Mouse (Mus musculus): ENCODE results near the gene Ferd3l. TPM values are rescaled to one million over a fixed set of nuclear protein-coding genes. Genes with fewer than 3 reads are reported as not detected.

Ferd3l gene
- polyA plus RNA-seq, 1 experiment = not detected

DNA sequence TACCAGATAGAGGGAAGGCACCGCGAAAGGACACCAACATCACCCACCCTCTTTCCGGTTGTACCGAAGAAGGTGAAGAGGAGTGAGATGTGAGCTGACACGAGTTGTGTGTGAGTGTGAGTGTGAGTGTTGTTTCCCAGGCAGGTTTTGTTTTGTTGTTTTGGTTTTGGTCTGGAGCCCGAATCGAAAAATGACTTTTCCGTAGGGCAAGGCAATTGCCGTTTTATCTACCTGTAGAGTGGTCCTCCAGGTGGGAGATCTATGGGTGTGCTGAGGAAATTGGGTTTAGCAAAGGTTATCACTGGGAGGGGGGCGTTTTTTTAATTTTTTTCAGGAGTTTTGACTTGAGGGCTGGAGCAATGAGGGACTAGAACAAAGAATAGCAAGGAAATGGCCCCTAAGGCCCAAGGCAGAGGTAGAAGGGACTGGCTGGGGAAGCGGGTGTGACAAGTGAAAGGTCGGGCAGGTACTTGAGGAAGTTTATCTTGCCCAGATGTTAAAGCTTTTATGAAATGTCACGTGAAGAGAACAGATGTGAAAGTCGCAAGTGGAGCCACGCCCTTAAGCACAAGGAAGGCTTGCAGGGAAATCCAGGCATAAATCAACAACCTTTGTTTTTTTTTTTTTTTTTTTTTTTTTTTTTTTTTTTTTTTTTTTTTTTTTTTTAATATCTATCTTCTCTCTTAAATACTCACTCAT is 35.6 kb downstream of the Ferd3l start:
- H3K4me1 ChIP-seq (ENCODE audit: control insufficient read depth, insufficient read depth, low read length) = peaks cover 3% of the 10 kb centered on the region; the same call in 1 of the 2 replicates
- H3K4me3 ChIP-seq (ENCODE audit: insufficient read depth, low read depth, low read length) = no peak overlapping the region
- 10% methylated on average over 15 of the region's 15 CpGs for WGBS
- no peak overlapping the region for H3K27ac ChIP-seq (ENCODE audit: insufficient read depth, low read depth, low read length)
- TF ChIP-seq POLR2A (IDR thresholded peaks at IDR 0.05; ENCODE audit: insufficient read depth, low read depth, low read length) = no peak
- TF ChIP-seq CTCF (IDR thresholded peaks at IDR 0.05; ENCODE audit: insufficient read depth, low read depth, low read length) = no peak

DNA sequence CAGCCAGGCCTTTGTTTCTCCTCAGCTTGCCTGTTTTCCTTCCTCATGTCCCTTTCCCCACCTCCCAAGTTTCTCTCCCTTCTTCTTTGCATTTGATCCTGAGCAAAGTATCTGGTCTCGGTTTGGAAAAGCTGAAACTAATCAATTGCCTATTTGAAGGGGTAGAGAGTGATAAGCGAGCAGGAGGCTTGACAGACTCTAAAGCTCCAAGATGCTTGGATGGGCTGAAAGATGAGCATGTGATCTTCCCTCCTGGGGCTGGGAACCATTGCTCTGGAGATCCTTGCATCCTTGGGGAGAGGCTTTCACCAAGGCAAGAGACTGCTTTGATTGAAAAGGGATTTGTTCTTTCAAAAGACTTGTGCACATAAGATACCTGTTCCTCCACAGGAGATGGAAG is 36.2 kb downstream of the Ferd3l start:
- WGBS = 34% methylated on average over 2 of the region's 2 CpGs
- no peak for TF ChIP-seq POLR2A (IDR thresholded peaks at IDR 0.05; ENCODE audit: insufficient read depth, low read depth, low read length)
- TF ChIP-seq CTCF (IDR thresholded peaks at IDR 0.05; ENCODE audit: insufficient read depth, low read depth, low read length) = no peak
- peaks cover 3% of the 10 kb centered on the region; the same call in 1 of the 2 replicates for H3K4me1 ChIP-seq (ENCODE audit: control insufficient read depth, insufficient read depth, low read length)
- H3K27ac ChIP-seq (ENCODE audit: insufficient read depth, low read depth, low read length) = no peak overlapping the region
- H3K4me3 ChIP-seq (ENCODE audit: insufficient read depth, low read depth, low read length) = no peak overlapping the region

- 6% methylated on average over 5 of the region's 5 CpGs for WGBS
- Histone ChIP-seq H3K4me1 (ENCODE audit: control insufficient read depth, insufficient read depth, low read length) (peaks cover 3% of the 10 kb centered on the region; the same call in 1 of the 2 replicates), H3K4me3 (ENCODE audit: insufficient read depth, low read depth, low read length) (no peak overlapping the region), H3K27ac (ENCODE audit: insufficient read depth, low read depth, low read length) (no peak overlapping the region)
- TF ChIP-seq CTCF (IDR thresholded peaks at IDR 0.05; ENCODE audit: insufficient read depth, low read depth, low read length) (no peak), POLR2A (IDR thresholded peaks at IDR 0.05; ENCODE audit: insufficient read depth, low read depth, low read length) (no peak)
These were observed 37.6 kb downstream of the Ferd3l start for GRCm38 (mm10) chr12:33965661-33966360.

- peaks cover 3% of the 10 kb centered on the region; the same call in 1 of the 2 replicates for H3K4me1 ChIP-seq (ENCODE audit: control insufficient read depth, insufficient read depth, low read length)
- no peak overlapping the region for H3K4me3 ChIP-seq (ENCODE audit: insufficient read depth, low read depth, low read length)
- no peak overlapping the region for H3K27ac ChIP-seq (ENCODE audit: insufficient read depth, low read depth, low read length)
- TF ChIP-seq POLR2A (IDR thresholded peaks at IDR 0.05; ENCODE audit: insufficient read depth, low read depth, low read length) (no peak), CTCF (IDR thresholded peaks at IDR 0.05; ENCODE audit: insufficient read depth, low read depth, low read length) (no peak)
- WGBS = 4% methylated on average over 35 of the region's 35 CpGs
These were observed 38.5 kb downstream of the Ferd3l start for GRCm38 (mm10) chr12:33966490-33967415.

DNA sequence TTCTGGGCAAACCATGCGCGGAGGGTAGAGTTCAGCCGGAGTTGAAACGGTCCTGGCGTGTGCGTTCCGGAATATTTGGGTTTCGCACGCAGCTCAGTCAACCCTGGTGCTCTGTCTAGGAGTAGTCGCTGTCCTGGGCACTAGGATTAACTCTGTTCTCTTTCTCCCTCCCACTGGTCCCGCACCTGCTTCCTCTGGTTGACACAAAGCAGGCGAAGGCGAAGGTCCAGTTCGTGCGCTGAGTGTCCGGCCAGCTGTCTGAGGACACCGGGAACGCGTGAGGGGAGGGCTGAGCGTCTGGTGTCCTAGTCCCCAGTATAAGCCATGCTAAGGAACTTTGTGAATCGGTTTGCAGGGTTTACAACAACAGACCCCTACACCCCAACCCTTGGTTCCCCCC is 39.3 kb downstream of the Ferd3l start:
- no peak overlapping the region for H3K4me3 ChIP-seq (ENCODE audit: insufficient read depth, low read depth, low read length)
- H3K27ac ChIP-seq (ENCODE audit: insufficient read depth, low read depth, low read length) = no peak overlapping the region
- no peak for TF ChIP-seq POLR2A (IDR thresholded peaks at IDR 0.05; ENCODE audit: insufficient read depth, low read depth, low read length)
- 2% methylated on average over 21 of the region's 21 CpGs for WGBS
- H3K4me1 ChIP-seq (ENCODE audit: control insufficient read depth, insufficient read depth, low read length) = peaks cover 3% of the 10 kb centered on the region; the same call in 1 of the 2 replicates

DNA sequence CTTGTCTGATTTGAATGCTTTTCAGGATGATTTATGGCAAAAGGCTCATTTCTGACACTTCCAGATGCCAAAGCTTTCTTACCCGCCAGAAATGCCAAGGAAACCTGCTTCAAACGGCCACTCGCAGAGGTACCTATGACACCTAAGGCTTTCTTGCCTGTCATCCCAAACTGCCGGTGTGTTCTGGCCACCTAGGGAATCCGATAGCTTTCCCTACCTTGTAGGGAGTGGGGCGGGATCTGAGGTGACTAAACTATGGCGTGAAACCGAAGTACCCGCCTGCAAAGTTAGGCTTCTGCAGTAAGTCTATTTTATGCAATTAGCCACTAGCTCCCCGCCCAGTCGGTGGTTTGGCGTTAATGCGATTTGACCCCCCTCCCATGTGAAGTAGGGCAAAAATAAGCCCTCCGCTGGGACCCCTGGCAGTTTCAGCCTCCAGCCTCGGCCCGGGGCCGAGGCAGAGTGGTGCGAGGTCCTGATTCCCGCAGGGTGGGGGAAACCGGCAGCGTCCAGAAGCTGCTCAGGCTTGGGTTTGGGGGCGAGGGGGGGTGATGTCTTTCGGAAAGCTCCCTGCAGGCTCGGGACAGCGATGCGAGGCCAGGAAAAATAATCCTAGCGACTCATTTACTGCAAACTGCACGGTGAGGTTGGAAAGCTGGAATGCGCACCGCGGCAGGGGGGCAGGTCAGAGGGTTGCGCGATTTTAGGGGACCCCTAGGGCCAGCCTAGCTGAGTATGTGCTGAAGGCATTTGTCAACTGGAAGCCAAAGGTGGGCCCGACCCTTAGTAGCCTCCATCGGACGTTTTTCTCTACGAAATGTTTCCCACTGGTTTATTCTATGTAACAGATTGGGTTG is 40.0 kb downstream of the Ferd3l start:
- peaks cover 3% of the 10 kb centered on the region; the same call in 1 of the 2 replicates for H3K4me1 ChIP-seq (ENCODE audit: control insufficient read depth, insufficient read depth, low read length)
- no peak overlapping the region for H3K4me3 ChIP-seq (ENCODE audit: insufficient read depth, low read depth, low read length)
- WGBS = 4% methylated on average over 37 of the region's 37 CpGs
- H3K27ac ChIP-seq (ENCODE audit: insufficient read depth, low read depth, low read length) = no peak overlapping the region
- TF ChIP-seq POLR2A (IDR thresholded peaks at IDR 0.05; ENCODE audit: insufficient read depth, low read depth, low read length) (no peak), CTCF (IDR thresholded peaks at IDR 0.05; ENCODE audit: insufficient read depth, low read depth, low read length) (no peak)

DNA sequence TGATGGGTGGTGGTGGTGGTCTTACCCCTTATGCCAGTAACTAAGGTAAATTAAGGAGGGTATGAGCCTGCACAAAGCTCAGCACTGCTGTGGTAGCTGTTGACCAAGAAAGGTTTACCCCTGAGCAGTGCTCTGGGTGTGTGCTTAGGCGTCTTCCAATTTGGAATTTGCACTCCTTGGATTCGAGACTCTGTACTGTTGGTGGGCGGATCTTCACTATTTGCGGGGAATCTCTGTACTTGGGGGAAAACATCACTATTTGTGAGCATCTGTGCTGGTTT is 40.6 kb downstream of the Ferd3l start:
- Histone ChIP-seq H3K4me1 (ENCODE audit: control insufficient read depth, insufficient read depth, low read length) (peaks cover 3% of the 10 kb centered on the region; the same call in 1 of the 2 replicates), H3K4me3 (ENCODE audit: insufficient read depth, low read depth, low read length) (no peak overlapping the region), H3K27ac (ENCODE audit: insufficient read depth, low read depth, low read length) (no peak overlapping the region)
- TF ChIP-seq POLR2A (IDR thresholded peaks at IDR 0.05; ENCODE audit: insufficient read depth, low read depth, low read length) (no peak), CTCF (IDR thresholded peaks at IDR 0.05; ENCODE audit: insufficient read depth, low read depth, low read length) (no peak)
- WGBS = 16% methylated on average over 4 of the region's 4 CpGs

Other genes with a start within 250 kb of the Ferd3l start
- gene Twist1, start 29.2 kb downstream of the Ferd3l start, polyA plus RNA-seq (2012; ENCODE audit: insufficient read depth, insufficient read length, low replicate concordance, missing spikeins) = not detected in 2 replicates